Mouse (Mus musculus): ENCODE measurements around the gene Tns3.

The Tns3 gene

DNA sequence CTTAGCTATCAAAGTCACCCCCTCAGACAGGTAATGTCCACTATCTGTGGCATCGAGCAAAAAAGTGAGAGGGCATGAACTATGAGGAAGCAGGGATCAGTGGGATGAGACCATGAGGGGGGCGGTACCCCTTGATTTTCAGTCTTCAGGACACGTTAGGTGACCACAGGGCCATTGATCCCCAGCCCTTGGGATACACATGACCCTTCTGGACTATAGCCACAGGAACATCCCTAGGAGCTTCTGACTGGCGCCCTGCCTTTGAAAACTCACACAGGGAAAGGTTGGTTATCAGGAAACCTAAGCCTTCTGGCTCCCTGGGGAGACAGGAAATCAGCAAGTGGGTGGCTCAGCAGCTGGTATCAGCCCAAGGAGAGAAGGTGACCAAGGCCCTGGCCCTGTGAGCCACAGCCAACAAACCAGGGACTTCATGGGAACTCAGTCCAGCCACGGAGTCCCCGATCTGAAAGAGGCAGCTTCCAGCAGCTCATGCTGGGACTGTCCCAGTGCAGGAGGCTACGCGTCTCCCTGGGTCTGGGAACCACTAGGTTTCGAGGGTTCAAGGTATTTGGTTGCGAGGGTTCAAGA is 12.8 kb downstream of the Tns3 start:
- DNase-seq (ENCODE audit: low spot score) = no peak

DNA sequence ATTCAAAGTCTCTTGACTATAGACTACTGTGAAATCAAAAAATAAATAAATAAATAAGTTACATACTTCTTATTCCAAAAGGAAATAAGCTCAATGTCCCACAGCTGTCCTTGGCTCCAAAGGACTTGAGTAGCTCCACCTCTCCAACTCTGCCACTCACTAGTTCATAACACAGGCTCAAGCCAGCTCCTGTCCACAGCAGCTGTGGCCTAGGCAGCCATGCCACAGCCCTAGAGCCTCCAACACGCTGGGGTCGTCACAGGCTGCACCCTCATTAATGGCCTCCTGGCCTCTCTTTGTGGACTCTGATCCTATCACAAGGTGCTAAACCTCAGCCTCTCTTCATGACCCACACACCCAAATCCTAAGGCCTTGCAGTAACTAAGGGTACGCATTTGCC is 18.7 kb downstream of the Tns3 start:
- DNase-seq (ENCODE audit: low spot score) = no peak

DNA sequence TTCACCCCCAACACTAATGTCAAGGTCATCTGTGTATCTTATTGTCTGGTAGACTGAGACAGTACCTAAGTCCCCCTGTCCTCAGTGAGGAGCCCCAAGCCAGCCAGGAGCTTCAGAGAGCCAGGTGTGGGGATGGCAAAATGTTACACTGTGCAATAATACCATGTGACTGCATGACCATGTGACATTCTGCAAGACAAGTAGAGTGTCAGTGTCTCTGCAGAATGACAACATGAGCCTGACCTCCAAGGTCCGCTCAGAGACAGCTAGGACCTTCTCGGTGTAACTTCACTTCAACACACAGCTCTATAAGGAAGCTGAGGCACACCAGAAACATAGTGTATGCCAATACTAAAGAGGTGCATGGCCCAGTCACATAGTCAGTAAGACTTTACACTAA is 20.1 kb downstream of the Tns3 start:
- no peak for DNase-seq (ENCODE audit: low spot score)

DNA sequence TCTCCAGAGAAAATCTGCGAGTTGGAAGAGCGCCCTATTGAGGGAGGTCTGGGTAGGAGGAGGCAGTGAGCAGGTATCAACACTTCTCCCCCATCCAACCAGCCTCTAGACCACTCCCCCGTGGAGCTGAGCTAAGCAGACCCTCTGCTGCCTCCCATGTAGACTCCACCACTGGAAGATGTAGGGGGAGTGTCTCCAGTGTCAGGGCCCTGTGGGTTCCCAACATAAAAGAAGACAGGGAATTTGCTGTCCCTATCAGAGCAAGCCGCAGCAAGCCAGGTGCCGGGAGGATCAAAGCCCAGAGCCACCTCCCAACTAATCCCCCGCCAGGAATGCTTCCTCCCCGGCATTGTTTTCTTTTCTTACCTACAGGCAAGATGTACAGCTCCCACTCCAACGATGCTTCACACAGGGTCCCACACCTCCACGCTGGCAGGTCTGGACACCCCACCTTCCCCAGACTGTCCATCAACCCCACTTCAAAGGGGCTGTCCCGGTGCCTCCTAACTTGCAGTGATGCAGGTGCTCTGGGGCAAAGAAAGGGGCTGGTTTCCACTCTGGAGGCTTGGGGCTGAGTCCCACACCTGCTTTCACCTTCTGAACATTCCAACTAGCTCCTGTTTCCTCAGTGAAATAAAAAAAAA is 22.6 kb downstream of the Tns3 start:
- DNase-seq (ENCODE audit: low spot score) = no peak

DNA sequence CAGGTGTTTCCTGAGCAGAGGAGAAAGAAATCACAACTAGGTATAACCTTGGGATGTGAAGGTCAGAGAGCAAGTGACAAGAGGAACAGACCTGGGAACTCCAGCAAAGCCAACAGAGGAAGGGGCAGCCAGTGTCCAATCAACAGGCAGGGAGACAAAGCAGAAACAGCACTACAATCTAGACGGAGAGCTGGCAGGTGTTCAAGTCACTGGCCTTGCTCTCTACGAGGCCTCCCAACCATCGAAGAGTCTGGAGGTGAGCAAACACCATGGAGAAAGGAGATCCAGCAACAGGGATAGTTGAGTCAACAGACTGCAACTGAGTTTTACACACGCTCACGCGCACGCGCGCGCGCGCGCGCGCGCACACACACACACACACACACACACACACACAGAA is 24.6 kb downstream of the Tns3 start:
- no peak for DNase-seq (ENCODE audit: low spot score)

DNA sequence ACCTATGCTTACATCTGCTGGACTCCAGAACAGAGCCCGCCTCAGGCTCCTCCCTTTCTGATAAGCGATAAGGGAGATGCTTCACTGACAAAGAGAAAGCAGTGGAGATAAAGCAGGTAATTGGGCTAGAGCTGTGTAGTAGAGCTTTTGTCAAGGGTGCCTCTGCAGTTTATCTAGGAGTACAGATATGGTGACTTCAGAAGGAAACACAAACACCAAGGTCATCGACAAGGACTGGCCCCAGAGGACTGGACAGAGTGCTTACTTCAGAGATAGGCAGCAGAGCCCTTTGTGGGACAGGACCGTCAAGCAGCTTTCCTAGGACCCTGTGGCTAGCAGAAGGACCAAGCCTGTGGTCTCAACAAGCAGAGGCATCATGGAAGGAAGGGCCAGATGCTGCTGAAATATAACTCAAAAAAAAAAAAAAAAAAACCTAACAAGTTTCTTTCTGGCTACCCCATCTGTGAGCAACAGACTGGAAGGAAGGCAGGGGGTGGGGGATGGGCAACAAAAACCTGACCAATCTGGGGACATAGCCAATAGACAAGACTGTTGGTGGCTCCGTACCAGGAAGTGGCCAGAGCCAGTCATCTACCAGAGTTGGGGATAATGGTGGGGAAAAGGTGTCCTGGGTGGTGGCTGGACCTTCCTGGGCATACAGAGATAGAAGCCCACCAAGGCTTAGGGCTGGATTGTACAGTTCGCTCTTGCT is 25.2 kb downstream of the Tns3 start:
- DNase-seq (ENCODE audit: low spot score) = no peak

DNA sequence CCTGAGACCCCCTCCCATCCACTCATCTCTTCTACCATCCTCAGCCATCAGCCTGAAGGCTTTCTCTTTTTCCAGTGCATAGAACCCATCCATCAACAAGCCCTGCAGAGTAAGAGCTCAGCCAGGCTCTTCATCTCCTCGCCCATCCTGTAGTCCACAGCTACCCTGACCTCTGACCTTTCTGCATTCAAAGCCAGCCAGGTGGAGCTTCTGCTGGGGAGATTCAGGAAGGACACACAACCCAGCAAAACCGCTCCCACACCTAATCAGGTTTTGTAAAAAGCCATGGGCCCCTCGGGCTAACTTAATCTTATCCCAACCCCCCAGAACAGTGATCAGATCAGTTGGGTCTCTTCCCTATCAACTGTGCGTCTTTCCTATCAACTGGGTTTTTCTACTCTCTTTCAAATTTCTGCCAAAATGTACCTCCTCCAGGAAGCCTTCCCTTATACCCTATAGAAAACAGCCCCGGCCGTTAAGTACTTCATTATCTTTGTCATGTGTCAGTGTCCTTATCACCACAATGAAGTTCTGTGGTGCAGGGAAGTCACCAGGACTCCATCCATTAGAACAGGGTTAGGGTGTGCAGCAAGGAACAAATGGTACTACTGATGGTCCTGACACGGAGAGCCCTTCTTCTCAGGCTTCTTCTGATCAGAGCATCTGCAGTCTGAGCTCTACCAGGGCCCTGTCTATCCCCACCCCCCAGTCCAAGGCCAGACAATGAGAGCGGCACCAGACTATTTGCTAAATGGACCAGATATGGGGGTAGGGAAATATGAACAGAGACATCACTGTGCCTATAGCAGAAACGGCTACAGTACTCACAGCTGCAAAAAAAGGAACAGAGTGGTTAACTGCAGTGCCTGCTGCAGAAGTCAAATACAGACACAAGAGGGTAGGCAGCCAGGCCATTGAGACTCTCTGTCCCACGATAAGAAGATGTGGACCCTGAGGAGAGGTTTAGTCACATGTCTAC is 26.6 kb downstream of the Tns3 start:
- DNase-seq (ENCODE audit: low spot score) = no peak

DNA sequence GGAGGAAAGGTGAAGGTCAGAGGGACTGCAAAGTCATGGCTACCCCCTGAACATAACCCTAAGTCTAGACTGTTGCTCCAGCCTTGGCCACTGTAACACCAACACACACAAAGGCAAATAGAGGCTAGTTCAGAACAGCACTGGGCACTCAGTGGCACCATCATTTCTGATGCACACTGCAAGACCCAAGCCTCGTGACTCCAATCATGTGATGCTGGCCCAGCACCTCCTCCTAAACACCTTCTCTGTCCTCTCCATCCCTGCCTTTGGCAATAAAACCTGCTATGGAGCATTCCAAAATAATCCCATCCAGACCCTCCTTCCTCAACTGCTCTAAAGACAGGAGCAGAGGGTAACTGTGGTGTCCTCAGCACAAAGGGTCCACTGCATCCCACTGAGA is 27.7 kb downstream of the Tns3 start:
- DNase-seq (ENCODE audit: low spot score) = no peak

DNA sequence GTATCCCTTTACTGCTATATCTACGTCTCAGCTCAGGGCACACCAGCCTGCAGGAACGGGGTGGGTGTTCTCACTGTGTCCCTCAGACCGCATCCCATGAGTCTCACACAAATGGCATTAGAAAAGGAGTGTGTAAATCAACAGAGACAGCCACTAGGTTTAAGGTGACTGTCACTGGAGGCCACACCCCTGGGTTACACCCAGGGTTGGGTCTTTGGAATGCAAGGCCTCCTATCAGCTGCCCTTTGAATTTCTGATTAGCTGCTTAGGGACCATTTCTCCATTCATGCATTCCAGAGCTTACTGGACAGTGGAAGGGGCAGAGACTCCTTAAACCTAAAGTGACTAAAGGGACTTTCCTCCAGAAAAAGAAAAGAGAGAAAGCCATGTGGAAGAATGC is 28.6 kb downstream of the Tns3 start:
- DNase-seq (ENCODE audit: low spot score) = no peak

DNA sequence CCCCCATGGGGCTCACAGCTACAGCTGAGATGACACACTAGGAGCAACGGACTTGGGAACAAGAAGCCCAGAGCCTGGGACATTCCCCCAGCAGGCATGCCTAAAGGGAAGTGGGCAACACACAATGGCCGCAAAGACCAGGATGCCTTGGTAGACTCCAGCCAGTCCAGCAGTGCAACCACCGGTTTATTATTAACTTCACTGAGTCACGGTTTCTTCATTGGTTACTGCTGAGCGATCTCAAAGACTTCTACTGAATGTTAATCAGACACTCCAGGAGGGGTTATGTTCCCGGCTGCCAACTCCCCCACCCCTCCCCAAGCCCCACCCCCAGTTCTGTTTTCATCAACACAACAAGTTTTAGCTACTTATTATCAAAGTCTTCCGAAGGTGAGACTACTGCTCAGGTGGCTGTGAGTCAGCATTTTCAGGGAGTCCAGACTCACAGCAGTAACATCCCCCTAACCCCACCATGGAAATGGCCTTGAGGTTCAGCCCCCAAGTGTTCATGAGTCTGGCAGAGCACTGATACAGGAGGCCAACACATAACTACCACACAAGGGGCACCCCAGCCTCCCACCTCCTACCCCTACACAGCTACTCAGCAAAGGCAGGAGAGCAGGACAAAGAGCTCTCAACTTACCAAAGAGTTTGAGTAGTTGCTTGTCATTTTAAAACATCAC is 29.5 kb downstream of the Tns3 start:
- DNase-seq (ENCODE audit: low spot score) = peak; percentile 80

DNA sequence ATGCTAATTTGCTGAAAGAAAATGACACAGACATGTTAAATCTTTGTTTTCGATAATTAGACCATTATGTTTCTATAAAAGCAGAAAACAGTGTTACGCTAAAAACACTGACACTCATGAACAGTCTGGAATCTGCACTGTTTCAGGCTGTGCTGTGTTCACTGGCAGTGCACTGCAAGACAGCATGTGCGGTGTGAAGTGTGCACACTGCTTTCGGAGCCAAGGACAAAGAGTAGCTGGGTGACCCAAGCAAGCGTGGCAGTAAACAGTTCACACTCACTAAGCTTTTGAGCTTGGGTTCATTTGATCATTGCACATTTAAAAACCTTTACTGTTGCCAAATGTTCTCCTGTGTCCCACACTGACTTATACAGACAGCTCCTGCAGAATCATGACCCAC is 32.2 kb downstream of the Tns3 start:
- no peak for DNase-seq (ENCODE audit: low spot score)

DNA sequence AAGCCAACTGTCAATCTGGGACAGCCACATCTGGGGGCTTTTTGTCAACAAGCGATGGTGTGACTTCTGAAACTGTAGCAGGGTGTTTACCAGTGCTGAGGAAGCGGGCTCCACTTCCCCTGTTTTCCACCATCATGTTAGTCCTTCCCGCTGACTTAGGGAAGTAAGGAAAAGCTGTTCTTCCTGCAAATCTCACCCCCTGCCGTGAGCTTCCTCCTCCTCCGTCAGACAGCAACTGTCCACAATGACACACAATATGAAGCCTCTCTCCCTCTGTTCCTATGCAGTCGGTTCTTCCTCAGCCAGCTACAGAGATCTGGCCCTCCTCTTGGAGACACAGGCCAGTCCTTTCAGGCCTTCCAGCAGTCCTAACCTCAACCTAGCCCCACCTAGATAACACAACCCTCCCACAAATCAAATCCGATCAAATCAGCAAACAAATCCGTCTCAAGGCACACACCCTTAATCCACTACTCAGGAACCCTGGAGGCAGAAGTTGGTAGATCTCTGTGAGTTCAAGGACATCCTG is 34.4 kb downstream of the Tns3 start:
- DNase-seq (ENCODE audit: low spot score) = no peak

DNA sequence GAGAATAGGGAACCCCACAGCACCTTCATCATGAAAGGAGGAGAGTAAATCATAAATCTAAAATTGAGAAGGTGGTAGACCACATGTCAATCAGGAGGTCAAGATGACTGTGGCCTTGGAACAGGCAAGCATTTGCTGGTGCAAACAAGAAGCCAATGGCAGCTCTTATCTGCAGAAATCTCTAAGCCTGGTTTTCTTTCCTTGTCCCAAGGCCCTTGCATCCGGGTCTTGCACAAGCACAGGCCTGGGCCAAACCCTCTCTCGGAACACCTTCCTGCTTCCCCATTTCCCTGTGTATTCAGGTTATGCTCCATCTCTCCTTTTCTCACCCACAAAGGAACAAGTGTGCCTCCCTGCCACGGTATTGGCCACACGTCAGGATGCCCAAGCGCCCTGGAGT is 35.0 kb downstream of the Tns3 start:
- no peak for DNase-seq (ENCODE audit: low spot score)

DNA sequence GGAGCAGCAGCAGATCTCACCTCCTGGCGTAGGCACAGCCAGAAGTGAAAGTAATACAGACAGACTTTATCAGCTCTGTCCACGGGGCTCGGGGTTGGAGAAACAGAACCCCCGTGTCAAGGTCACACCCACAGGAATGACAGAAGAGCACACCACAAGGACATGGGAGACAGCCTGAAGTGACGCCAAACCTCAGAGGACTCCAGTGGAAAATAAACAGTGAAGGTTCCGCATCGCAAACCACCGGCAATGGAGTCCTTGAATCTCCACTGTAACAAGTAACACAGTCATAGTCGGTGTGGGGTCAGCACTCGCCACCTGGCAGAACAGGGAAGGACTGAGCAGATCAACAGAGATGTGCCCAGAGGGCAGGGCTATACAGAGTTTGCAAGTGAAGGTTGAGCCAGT is 35.5 kb downstream of the Tns3 start:
- no peak for DNase-seq (ENCODE audit: low spot score)

DNA sequence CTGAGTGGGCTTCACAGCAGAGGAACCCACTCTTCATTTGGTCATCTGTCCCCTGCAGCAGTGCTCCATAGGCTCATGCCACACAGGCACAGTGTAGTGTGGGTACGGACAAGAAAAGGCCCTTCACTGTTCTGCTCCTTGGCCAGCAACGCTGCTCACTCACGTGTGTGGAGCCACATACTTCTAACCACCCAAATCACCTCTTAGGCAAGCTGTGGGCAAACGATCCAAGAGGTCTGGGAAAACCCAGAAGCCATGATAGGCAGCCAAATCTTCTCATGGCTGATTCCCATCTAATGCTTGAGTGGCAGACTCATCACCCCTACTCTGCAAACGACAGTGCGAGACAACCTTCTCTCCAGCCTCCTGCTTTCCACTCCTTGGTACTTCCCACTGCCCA is 37.2 kb downstream of the Tns3 start:
- no peak for DNase-seq (ENCODE audit: low spot score)

DNA sequence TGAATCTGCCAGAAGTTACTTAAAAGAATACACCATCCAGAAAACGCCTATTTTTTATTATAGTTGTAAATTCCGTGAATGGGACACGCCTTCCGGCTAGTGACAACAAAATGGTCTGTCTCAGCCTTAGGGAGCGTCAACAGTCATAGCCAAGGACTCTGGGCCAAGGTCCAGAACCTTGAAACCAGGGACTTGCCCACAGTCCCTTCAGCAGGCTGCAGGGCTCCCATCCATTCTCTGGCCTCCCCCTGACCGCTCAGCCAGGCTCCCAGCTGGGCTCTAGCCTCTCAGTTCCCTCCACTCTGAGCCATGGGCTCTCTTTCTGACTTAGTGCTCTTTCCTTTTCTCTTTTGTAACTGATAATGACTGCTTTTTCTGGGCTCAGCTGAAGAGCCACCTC is 37.6 kb downstream of the Tns3 start:
- no peak for DNase-seq (ENCODE audit: low spot score)

DNA sequence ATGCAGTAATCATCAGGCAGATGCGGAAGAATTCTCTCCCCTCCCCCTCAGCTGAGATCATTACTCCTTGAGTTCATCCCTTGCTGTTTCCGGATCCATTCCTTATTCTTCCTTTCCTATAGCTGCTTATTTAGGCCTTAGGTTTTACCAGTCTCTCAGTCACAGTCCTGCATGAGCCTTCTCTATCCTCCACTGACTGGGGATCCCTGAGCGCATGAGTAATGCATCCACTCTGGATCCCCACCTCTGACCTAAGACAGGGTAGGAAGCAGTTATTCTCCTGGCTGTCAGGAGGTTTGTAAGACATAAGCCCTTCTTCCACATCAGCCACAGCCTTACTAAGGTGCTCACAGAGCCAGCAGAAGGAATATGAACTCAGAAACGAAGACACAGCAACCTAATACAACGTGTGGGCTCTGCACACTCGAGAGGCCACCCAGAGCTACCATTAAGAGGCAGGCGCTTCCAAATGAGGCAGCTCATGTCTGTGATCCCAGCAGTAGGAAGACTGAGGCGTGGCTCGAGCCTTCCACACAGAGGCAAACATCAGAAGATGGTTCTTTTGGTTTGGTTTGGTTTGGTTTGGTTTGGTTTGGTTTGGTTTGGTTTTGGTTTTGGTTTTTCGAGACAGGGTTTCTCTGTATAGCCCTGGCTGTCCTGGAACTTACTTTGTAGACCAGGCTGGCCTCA is 38.3 kb downstream of the Tns3 start:
- DNase-seq (ENCODE audit: low spot score) = no peak

DNA sequence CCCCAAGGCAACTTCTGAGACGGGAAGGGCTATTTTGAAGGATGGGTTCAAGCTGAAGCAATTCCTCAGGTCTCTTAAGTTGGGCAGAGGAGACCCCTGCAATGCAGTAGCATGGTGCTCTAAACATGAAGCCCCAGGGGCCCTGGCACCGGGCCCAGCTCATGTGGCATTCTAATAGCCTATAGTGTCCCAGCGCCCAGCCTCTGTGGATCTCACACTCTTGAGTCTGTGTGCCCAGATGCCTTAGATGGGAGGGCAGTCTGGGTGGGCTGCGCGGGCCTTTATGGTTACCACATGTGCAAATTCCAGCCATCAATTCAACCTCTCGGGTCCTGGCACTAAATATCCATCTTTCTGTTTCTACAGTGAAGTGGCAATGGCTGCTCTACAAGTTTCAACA is 38.9 kb downstream of the Tns3 start:
- no peak for DNase-seq (ENCODE audit: low spot score)

DNA sequence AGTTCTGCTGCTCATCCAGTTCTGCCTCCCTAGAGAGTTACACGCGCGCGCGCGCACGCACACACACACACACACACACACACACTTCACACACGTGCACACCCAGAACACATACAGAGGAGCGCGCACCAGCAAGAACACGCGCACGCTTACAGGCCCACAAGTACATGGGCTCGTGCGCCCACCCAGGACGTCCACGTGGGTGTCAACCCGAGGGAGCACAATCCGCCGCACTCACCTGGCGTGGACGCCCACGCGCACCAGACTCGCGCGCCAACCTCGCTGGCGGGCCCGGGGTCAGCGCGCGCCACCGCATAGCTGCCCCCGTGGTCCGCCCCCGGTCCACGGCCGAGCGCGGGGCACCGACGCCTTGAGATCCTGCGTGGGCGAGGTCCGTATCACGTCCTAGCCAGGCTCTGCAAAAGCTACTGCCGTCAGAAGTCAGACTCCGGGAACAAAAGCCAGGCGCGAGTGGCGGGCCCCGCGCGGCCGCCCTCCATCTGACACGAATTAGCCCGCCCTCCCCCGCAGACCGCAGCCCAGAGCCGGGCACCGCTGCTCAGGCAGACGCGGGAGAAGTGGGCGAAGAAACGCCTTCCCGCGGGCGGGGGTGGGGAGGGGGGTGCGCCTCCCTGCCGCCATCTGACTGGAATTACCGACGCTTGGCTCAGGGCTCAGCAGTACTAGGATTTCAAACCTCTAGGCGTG is 40.0 kb downstream of the Tns3 start:
- DNase-seq (ENCODE audit: low spot score) = peak; percentile 47

DNA sequence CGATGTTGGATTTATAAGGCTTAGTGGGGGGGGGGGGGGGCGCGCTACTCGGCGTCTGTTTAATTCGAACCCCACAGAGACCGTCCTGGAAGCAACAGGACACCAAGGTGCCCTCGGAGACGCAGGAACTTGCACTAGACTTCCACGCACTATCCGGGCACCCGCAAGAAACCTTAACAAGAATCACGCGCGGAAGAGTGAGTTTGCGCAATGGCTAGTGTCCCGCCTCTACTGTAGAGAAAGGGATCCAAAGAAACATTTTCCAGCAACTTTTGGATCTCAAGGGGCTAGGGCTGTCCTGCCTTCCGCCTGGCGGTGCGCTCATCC is 40.5 kb downstream of the Tns3 start:
- no peak for DNase-seq (ENCODE audit: low spot score)

DNA sequence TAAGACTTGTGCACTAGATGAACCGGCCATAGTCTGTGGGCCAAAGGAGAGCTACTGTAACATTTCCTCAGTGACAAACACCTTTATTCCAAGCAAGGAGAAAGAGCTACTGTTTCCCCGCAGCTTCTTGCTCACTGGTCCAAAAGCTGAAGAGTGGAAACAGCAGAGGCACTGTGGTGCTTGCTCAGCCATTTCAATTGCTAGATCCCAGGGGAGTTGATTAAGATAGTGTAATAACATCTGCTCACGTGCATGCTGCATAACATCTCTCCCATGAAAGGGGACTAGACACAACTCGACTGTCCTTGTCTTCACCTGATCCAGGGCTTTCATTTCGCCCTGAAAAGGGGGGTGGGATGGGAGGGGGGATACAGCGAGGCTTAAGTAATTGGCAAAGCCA is 41.7 kb downstream of the Tns3 start:
- DNase-seq (ENCODE audit: low spot score) = no peak

Measured in yolk sac, embryonic 10.5 days (tissue).